Comparison of ENCODE assay signal across 19 mouse cellular contexts in genomic region chr1:183102775-183103174, GRCm38 (mm10).
DNase-seq lines count a peak whose midpoint lies in the region; ATAC-seq lines count a peak whose summit lies in the region.
"Had no signal": no experiment of that assay in that cellular context is flagged by ENCODE, and none has a peak within 500 bp of the region (broad histone marks: within the 10 kb centered on the region; RNA-seq: fewer than 3 reads in every experiment).

No protein-coding gene starts in this region.

- H3K4me2 ChIP-seq in embryonic facial prominence, embryonic 11.5 days (ENCODE audit: low read depth, low read length), result no peak overlapping the region
- H3K4me2 ChIP-seq in limb, embryonic 13.5 days (replicated peaks), result no peak overlapping the region
- H3K4me2 ChIP-seq in intestine, embryonic 16.5 days (ENCODE audit: low read depth, low read length), result no peak overlapping the region
- H3K4me2 ChIP-seq in midbrain, embryonic 16.5 days (ENCODE audit: low read length), result no peak overlapping the region
- H3K4me2 ChIP-seq: heart, embryonic 11.5 days; neural tube, embryonic 15.5 days had no signal

- H3K4me1 ChIP-seq in embryonic facial prominence, embryonic 11.5 days (ENCODE audit: control insufficient read depth, insufficient read depth, low read length), result peaks cover 3% of the 10 kb centered on the region; the same call in 1 of the 2 replicates
- peaks cover 29% of the 10 kb centered on the region for H3K4me1 ChIP-seq in embryonic facial prominence, embryonic 10.5 days
- H3K4me1 ChIP-seq in limb, embryonic 13.5 days, result peaks cover 48% of the 10 kb centered on the region
- no peaks in the 10 kb centered on the region for H3K4me1 ChIP-seq in intestine, embryonic 16.5 days (ENCODE audit: control insufficient read depth, insufficient read depth, low read length)
- no peaks in the 10 kb centered on the region for H3K4me1 ChIP-seq in midbrain, embryonic 16.5 days (ENCODE audit: control insufficient read depth, insufficient read depth, low read length)
- H3K4me1 ChIP-seq: neural tube, embryonic 15.5 days had no signal

- 0 out of 2 replicates have a peak, but pooled peaks have one; percentile 48 for ATAC-seq in embryonic facial prominence, embryonic 11.5 days (replicated peaks; ENCODE audit: insufficient number of reproducible peaks, low FRiP score, low TSS enrichment, low read depth)
- ATAC-seq in activated CD4-positive, CD25-positive, alpha-beta regulatory T cell, adult 4 months, result peak; percentile 83
- 0 out of 2 replicates have a peak, but pooled peaks have one; percentile 33 for ATAC-seq in limb, embryonic 13.5 days (ENCODE audit: low FRiP score, low read depth)
- no peak for ATAC-seq in intestine, embryonic 16.5 days
- no peak for ATAC-seq in midbrain, embryonic 16.5 days
- ATAC-seq: forebrain, postnatal 0 days; hindbrain, embryonic 16.5 days had no signal

- no peak for DNase-seq in embryonic facial prominence, embryonic 11.5 days (ENCODE audit: low spot score)
- no peak for DNase-seq in embryonic facial prominence, embryonic 10.5 days (ENCODE audit: low spot score)
- peak; percentile 61 for DNase-seq in thymus, postnatal 25 days
- DNase-seq in heart, postnatal 4 days, result no peak
- DNase-seq: adrenal gland, adult 2 months; cerebellum, adult 11 months; cerebellum, adult 9-11 months; forebrain, postnatal 0 days; kidney, adult 11 months; lung, postnatal 4 days had no signal

- no peak overlapping the region for H3K27ac ChIP-seq in embryonic facial prominence, embryonic 11.5 days (replicated peaks; ENCODE audit: low read depth, low read length)
- H3K27ac ChIP-seq in embryonic facial prominence, embryonic 10.5 days (replicated peaks), result no peak overlapping the region
- peak overlapping the region; percentile 39; the same call in 1 of the 2 replicates for H3K27ac ChIP-seq in limb, embryonic 13.5 days
- no peak overlapping the region for H3K27ac ChIP-seq in intestine, embryonic 16.5 days (ENCODE audit: low read length)
- H3K27ac ChIP-seq in midbrain, embryonic 16.5 days (ENCODE audit: low read length), result no peak overlapping the region
- H3K27ac ChIP-seq: hindbrain, embryonic 10.5 days; kidney, postnatal 0 days; neural tube, embryonic 15.5 days had no signal

- WGBS in embryonic facial prominence, embryonic 11.5 days, result 55% methylated on average over 3 of the region's 3 CpGs
- 66% methylated on average over 3 of the region's 3 CpGs for WGBS in embryonic facial prominence, embryonic 10.5 days
- 43% methylated on average over 3 of the region's 3 CpGs for WGBS in limb, embryonic 13.5 days
- WGBS in intestine, embryonic 16.5 days, result 69% methylated on average over 3 of the region's 3 CpGs
- WGBS in midbrain, embryonic 16.5 days, result 80% methylated on average over 3 of the region's 3 CpGs

- no peaks in the 10 kb centered on the region for H3K9me3 ChIP-seq in embryonic facial prominence, embryonic 11.5 days (replicated peaks; ENCODE audit: control insufficient read depth, low read length)
- no peaks in the 10 kb centered on the region for H3K9me3 ChIP-seq in embryonic facial prominence, embryonic 10.5 days
- H3K9me3 ChIP-seq in limb, embryonic 13.5 days, result no peaks in the 10 kb centered on the region
- H3K9me3 ChIP-seq in intestine, embryonic 16.5 days (ENCODE audit: control insufficient read depth, low read length), result no peaks in the 10 kb centered on the region
- H3K9me3 ChIP-seq in midbrain, embryonic 16.5 days (replicated peaks; ENCODE audit: control insufficient read depth, low read length, poor library complexity, severe bottlenecking), result no peaks in the 10 kb centered on the region
- H3K9me3 ChIP-seq: hindbrain, embryonic 10.5 days; neural tube, embryonic 15.5 days had no signal

- no peaks in the 10 kb centered on the region for H3K27me3 ChIP-seq in embryonic facial prominence, embryonic 11.5 days (ENCODE audit: control insufficient read depth, insufficient read depth, low read length)
- H3K27me3 ChIP-seq in embryonic facial prominence, embryonic 10.5 days (replicated peaks; ENCODE audit: low read depth, poor library complexity, severe bottlenecking), result no peaks in the 10 kb centered on the region
- H3K27me3 ChIP-seq in limb, embryonic 13.5 days, result no peaks in the 10 kb centered on the region
- H3K27me3 ChIP-seq in intestine, embryonic 16.5 days (replicated peaks; ENCODE audit: control insufficient read depth, insufficient read depth, low read length), result no peaks in the 10 kb centered on the region
- H3K27me3 ChIP-seq in midbrain, embryonic 16.5 days (ENCODE audit: control insufficient read depth, insufficient read depth, low read depth, low read length), result no peaks in the 10 kb centered on the region
- H3K27me3 ChIP-seq: neural tube, embryonic 15.5 days had no signal

- H3K9ac ChIP-seq in embryonic facial prominence, embryonic 11.5 days (replicated peaks; ENCODE audit: low read length), result no peak overlapping the region
- no peak overlapping the region for H3K9ac ChIP-seq in limb, embryonic 13.5 days
- H3K9ac ChIP-seq in intestine, embryonic 16.5 days (ENCODE audit: low read depth, low read length), result no peak overlapping the region
- H3K9ac ChIP-seq in midbrain, embryonic 16.5 days (ENCODE audit: low read depth, low read length), result no peak overlapping the region
- H3K9ac ChIP-seq: forebrain, postnatal 0 days; neural tube, embryonic 15.5 days had no signal

- no peaks in the 10 kb centered on the region for H3K36me3 ChIP-seq in embryonic facial prominence, embryonic 11.5 days (replicated peaks; ENCODE audit: control insufficient read depth, insufficient read depth, low read depth, low read length)
- peaks cover 13% of the 10 kb centered on the region for H3K36me3 ChIP-seq in embryonic facial prominence, embryonic 10.5 days (replicated peaks)
- H3K36me3 ChIP-seq in limb, embryonic 13.5 days, result peaks cover 24% of the 10 kb centered on the region
- H3K36me3 ChIP-seq in intestine, embryonic 16.5 days (ENCODE audit: control insufficient read depth, insufficient read depth, low read length), result no peaks in the 10 kb centered on the region
- H3K36me3 ChIP-seq in midbrain, embryonic 16.5 days (ENCODE audit: control insufficient read depth, insufficient read depth, low read length), result no peaks in the 10 kb centered on the region
- H3K36me3 ChIP-seq: neural tube, embryonic 15.5 days had no signal

- no peak overlapping the region for H3K4me3 ChIP-seq in embryonic facial prominence, embryonic 11.5 days (ENCODE audit: low read depth, low read length)
- no peak overlapping the region for H3K4me3 ChIP-seq in embryonic facial prominence, embryonic 10.5 days
- no peak overlapping the region for H3K4me3 ChIP-seq in limb, embryonic 13.5 days
- no peak overlapping the region for H3K4me3 ChIP-seq in intestine, embryonic 16.5 days (ENCODE audit: low read length)
- H3K4me3 ChIP-seq in midbrain, embryonic 16.5 days (ENCODE audit: low read depth, low read length), result no peak overlapping the region
- H3K4me3 ChIP-seq: hindbrain, embryonic 10.5 days; neural tube, embryonic 15.5 days had no signal

Comparison
In these comparisons a context has a peak if more than half of its experiments do, and no peak if none do; other contexts are left out.
1. ATAC-seq: peak in embryonic facial prominence, embryonic 11.5 days (single experiment), activated CD4-positive, CD25-positive, alpha-beta regulatory T cell, adult 4 months (single experiment) and limb, embryonic 13.5 days (single experiment); none in intestine, embryonic 16.5 days (single experiment) and midbrain, embryonic 16.5 days (single experiment).